Mouse (Mus musculus): ENCODE data around the gene Trank1.

The Trank1 gene

DNA sequence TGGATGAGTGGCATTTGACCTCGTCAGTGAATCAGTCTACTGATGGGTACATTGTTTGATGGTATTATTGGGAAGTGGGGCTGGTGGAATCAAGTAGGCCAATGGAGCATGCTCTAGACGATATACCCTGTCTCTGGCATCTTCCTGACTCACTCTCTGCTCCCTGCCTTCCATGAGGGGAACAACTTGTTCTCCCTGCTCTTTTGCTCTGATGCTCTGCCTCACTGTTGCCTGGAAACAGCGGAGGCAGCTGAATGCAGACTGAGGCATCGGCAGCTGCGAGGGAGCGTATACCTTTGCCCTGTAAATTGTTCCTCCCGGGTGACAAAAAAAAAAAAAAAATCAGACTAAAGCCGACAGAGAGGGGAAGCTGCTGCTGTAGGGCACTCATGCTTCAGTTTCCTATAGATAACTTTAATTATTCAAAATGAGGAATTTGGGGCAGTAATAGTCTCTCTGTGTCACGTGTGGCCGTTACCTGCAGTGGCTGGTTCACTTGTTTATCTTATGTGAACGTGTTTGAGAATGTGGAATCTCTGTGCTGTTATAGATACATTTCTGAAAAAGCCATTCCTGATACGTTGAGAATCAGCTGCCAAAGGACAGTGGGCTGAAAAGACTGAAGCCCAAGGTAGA is 9.2 kb upstream of the Trank1 start:
- no peak for DNase-seq (ENCODE audit: inconsistent ontology term)

DNA sequence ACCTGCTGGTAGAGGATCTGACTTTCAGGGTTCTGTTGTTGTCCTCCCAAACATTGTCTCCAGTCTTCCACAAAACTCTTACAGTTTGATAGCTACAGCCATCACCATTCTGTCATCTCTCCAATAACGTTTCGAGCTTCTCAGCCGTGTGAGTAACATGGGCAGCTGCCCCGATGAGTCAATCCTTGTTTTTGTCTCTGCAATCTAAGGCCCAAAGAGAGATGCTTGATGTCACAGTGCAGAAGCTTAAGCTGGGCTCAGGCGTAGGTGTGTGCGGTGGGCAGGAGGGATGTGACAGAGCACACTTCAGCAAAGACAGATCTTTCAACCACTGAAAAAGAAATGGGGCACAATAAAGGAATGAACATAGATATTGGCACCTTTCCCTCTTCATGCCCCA is 7.5 kb upstream of the Trank1 start:
- DNase-seq (ENCODE audit: inconsistent ontology term) = peak; percentile 52

DNA sequence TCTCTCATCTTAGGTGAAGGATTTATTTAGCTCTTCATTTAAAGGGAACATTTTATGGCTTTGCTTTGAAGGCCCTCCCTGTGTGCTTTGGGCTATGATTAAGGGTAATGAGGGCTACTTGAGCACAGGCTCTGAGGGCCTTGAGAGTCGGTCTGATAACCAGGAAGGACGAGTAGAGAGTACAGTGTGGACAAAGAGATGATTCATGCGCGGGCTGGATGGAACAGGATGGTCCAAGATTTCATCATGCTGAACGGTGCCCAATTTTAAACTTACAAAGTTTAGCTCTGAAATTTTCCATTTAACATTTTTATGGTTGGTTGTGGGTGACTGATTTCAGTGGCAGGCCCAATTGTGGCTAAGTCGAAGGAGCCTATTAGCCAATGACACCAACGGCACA is 5.4 kb upstream of the Trank1 start:
- no peak for DNase-seq (ENCODE audit: inconsistent ontology term)

DNA sequence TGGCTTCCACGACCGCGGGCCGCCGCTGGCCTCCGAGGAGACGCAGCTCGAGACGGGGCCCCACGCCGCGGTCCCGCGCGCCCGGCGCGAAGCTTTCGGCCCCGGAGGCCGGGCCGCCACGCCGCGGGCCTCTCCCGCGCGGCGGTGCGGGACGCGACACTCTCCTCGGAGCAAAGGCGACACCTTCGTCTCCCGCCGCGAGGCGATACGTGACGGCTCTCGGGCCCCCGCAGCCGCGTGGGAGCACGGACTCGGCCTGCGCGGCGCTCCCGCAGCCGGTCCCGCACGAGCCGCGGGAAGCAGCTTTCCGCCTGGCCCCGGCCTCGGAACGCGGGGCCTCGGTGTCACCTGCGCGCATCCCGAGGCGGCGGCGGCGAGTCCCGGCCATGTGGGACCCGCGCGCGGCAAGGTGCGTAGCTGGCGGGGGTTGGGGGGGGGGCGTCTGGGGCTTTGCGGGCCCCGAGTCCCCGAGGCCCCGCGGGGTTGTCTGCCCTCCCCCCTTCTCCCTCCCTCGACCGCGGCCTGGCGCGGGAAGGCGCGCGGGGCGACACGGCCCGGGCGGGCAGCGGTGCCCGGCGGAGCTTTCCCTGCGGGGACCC is 403 bp downstream of the Trank1 start:
- no peak for DNase-seq (ENCODE audit: inconsistent ontology term)

DNA sequence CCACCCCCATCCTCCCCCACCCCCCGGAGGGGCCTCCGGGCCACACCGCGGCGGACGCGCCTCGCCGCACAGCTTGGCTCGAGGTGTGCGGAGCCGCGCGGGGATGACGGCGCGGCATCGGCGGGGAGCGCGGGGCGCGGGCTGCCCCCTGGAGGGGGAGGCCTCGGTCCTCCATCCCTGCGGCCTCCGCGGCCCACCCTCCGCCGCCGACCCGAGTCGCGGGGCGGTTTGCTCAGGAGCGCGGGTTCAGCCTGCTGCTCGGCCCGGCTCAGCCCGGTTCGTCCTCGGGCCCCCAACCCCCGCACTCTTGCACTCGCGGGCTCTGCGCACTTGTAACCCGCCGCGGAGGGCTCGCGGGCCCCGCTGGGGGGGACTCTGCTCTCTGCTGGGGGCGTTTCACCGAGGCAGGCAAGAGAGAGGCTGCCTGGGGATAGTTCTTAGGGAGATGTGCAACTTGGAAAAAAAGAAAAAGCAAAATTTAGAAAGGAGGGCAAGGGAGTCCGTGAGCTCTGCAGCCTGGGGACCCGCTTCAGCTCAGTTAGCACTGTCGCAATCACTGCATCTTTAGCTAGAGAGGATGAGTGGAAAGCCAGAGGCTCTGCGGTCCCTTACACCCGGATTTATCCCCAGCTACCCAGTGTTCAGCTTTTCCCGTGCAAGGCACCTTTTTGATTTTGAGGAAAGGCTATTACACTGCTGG is 1.1 kb downstream of the Trank1 start:
- peak; percentile 47 for DNase-seq (ENCODE audit: inconsistent ontology term)

DNA sequence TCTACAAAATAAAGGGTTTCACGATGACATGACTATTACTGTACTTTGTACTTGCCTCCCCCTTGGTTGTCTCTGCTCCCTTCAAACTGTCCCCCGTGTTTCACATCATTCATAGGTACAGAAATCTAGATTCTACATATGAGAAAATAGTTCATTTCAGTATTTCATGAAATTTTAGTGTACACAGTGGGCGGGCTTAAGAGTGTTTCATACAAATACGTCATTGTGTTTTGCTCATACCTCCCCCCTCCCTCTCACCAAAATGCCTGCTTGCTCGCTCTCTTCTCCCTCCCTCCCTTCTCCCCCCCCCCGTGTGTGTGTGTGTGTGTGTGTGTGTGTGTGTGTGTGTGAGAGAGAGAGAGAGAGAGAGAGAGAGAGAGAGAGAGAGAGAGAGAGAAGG is 1.8 kb downstream of the Trank1 start:
- DNase-seq (ENCODE audit: inconsistent ontology term) = no peak

DNA sequence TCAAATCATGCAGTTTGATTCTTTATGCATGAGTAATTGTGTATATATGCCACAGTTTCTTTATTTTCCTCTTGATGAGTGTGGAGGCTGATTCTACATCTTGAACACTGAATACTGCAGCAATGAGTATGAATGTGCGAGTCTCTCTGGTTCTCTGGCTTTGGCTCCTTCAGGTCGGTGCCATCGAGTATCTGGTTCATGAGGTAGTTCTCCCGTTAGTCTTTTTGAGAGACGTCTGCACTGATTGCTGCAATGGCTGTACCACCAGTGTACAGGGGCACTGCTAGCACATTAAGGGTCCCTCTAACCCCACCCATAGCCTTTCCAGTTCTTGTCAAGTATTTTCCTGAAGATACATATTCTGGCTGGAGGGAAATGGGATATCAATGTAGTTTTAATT is 2.3 kb downstream of the Trank1 start:
- no peak for DNase-seq (ENCODE audit: inconsistent ontology term)

DNA sequence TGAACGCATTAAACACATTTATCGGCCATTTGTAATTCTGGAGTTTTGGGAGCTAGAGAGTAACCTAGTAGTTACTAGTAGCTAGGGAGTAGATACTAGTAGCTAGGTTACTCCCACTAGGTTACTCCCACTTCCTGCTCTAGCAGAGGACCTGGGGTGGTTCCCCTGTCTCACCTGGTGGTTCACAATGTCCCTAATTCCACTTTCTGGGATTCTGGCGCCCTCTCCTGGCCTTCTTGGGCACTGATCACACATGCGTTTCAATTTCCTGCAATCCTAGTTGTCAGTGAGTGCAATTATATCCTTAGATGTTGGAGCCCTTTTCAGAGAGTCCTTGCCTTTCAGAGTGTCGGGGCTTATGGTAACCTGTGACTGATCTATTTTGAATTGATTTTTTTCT is 2.7 kb downstream of the Trank1 start:
- no peak for DNase-seq (ENCODE audit: inconsistent ontology term)

DNA sequence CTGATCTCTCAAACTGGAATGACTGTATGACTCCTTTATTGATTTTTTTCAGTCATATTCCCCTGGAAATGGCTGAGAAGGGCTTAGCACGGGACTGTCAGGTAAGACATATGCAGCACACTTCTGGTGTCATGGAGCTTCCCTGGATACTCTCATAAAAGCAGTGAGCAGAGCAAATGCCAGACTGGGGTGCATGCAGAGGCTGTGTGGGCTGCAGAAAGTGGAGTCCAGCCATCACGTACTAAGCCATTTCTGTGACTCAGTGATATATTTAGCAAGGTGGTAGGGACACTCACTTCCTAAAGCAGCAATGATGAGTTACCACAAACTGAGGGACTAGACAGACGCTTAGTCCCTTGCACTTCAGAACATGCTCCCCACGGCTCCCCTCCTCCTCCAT is 9.4 kb downstream of the Trank1 start:
- DNase-seq (ENCODE audit: inconsistent ontology term) = no peak

DNA sequence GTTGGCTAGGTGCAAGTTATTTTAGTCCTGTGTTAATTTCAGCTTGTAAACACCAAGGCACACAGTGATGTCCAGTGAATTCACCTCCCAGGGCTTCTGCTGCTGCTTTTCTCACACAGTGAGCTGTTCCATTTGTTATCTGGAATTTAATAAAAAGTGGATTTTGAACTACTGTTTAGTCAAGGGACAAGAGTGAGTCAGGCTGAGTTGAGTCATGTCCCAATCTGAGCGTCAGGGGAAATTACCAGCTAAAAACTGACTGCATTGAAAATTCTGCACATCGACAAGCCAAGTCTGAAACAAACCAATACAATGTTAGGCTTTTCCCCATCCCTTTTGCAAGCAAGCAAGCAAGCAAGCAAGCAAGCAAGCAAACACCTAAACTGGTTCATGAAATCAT is 13.3 kb downstream of the Trank1 start:
- DNase-seq (ENCODE audit: inconsistent ontology term) = peak; percentile 66

DNA sequence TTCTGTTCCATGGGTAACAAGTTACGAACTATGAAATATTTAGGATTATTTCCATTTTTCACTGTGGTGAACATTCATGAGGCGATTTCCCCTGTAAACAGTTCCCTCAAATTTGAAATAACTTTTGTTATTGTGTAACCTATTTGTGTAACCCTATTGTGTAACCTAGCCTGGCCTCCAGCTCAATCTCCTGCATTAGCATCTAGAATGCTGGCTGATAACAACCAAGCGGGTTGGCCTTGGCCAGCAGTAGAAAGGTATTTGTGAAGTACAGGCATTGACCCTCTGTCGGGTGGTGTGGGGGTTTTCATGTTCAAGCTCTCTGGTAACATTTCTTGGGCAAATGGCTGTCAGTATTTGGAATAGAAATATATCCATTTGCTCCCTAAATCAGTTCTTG is 18.3 kb downstream of the Trank1 start:
- no peak for DNase-seq (ENCODE audit: inconsistent ontology term)

DNA sequence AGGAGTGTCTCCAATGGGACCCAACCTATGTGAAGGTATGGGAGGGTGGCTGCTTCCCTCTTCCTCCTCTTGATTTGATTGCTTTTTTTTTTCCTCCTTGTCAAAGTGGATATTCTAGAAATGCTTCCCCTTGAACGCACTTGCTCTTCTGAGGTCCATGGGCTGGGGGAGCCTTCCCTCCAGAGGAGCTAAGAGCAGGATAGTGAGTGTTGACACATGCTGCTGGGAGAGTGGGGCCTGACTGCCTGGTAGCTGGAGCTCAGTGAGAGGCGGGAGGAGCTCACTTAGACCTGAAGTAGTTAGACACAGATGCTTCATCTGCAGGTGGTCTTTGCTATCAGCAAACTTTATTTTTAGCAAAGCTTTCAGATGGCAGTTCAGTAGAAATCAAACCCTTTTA is 22.3 kb downstream of the Trank1 start:
- DNase-seq (ENCODE audit: inconsistent ontology term) = no peak

DNA sequence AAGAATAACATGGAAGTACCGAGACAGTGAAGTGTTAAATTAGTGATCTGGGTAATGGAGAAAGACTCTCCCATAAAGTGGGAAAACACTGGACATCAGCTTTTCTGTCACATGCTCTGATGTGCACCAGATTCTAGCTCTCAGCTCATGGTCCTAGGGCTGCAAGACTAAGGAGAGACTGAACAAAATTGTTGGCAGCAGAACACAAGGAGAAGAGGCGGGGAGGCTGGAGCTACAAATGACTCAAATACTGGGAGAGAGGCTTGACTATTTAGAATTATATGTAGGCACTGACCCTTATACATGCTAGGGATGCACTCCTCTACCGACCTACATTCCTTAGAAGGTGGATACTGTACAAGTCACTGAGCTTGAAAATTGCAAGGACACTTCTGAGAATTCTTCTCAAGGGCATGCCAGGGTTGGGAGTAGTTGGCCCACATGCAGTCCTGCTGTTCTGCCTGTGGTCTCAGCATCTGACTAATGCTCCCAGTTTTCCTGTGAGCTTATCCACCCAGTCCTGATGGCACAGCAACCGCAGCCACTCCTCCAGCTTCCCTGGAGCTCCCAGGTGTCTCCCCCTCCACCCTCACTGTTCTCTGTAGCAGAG is 23.1 kb downstream of the Trank1 start:
- peak; percentile 77 for DNase-seq (ENCODE audit: inconsistent ontology term)

DNA sequence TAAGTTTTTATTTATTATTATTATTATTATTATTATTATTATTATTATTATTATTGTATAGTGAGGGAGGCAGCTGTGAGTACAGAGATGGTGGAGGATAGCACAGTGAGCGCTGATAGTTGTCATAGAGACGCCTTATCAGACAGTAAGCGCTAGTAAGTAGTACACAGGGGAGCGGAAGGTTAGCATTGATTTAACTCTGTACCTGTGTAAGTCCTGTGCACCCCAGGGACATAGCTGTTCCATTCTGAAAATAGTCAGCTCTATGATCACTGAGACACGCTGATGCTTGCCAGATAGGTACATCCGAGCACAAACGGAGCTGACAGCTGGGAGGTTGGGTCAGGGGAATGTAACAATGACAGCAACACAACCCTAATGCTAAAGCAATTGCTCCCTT is 39.7 kb downstream of the Trank1 start:
- DNase-seq (ENCODE audit: inconsistent ontology term) = no peak

DNA sequence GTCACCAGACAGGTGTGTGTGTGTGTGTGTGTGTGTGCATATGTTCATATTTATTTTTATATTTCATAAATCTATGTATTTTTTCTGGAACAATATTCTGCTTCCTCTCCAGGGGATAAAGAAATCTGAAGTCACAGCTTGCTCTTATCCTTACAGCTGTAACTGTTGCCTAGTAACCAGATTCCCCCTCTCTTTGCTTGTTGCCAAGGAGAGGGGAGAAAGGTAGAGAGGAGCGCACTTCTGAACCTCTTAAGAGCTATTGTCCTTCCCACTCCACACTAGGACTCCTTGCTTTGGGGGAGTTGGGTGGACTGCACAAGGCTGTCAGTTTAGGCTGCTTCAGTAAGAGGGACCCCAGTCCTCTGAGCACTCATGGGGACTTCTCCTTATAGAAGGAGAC is 40.1 kb downstream of the Trank1 start:
- DNase-seq (ENCODE audit: inconsistent ontology term) = no peak

DNA sequence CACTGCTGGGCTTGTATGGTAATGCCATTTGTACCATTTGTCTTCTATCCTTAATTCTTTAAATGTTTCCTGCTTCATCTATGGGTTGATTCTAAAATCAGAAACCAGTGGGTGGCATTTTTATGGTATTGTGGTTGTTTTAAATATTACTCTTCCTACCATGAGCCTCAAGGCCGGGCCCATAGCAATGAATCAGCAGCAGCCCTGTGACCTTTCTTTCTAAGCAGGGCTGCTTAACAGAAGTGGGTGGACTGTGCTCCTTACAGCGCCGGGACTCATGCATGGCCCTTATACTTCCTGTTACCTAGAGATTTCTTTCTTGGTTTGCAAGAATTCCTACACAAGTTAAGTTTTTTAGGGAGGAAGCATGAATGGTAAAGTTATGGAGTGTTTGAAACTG is 41.1 kb downstream of the Trank1 start:
- no peak for DNase-seq (ENCODE audit: inconsistent ontology term)

DNA sequence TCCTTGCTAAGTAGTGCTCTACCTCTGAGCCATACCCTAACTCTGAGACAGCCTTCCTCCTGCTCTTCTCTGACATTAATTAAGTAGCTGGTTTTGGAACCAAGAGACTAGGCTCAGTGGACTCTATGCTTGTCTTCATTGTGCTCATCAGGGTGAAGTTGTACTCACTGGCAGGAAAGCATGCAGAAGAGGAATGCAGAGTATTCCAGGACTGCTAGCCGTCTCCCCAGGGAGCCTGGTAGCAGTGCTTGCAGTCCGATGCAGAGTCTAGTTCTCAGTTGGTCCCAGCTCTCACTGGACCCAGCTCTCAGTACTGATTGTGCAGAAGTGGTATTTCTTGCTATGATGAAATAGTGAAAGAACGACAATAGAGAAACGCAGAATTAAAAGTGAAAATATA is 43.5 kb downstream of the Trank1 start:
- peak; percentile 93 for DNase-seq (ENCODE audit: inconsistent ontology term)

DNA sequence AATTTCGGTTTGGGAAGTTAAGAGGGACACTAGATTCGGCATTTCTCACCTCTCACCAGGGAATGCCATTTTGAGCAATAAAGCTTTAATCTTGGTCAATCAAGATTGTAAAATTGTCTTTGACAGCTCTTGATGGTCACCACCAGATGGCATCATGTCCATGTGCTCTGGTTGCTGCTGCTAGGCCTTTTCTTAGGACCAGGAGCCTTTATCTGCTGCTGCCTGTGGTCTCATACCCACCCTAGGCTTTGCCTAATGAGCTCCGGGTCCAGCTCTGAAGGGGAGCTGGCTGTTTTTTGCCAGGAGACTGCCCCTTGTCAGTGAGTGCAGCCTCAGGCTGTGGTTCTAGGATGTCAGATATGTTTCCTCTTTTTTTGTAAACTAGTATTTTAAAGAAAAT is 44.8 kb downstream of the Trank1 start:
- peak; percentile 44 for DNase-seq (ENCODE audit: inconsistent ontology term)

DNA sequence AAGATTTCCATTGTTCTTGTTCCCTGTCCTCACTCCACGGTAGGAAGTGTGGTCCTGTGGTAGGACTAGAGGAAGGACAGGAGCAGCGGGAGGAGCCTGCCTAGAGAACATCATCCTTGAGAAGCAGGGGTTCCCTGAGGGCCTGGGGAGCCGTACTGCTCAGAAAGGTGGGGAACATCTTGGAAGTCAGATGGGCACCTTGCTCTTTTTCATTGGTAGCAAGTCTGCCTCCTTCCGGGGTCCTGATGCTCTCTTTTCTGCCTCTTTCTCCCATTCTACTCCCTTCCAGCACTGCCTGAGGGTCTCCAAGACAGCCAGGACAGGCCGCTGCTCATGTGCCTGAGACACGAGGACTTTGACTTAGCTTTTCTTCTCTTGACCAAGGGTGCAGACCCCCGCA is 52.1 kb downstream of the Trank1 start:
- no peak for DNase-seq (ENCODE audit: inconsistent ontology term)

DNA sequence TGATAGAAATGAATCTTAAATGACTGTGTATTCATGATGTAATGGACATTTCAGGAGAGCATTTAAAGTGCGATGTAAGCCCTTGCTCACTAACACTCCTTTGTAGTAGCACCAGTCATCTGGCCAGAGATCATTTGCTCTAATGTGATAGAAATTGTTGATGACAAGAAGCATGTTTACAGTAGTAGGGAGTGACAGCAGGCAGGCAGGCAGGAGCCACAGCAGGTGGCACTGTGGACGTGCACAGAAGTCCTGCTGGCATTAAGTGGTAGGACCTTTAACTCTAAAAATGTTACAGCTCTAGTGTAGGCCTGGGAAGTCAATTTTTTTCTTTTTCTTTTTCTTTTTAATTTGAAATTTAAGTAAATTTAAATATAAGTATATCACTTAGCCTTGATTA is 56.2 kb downstream of the Trank1 start:
- DNase-seq (ENCODE audit: inconsistent ontology term) = peak; percentile 27

DNA sequence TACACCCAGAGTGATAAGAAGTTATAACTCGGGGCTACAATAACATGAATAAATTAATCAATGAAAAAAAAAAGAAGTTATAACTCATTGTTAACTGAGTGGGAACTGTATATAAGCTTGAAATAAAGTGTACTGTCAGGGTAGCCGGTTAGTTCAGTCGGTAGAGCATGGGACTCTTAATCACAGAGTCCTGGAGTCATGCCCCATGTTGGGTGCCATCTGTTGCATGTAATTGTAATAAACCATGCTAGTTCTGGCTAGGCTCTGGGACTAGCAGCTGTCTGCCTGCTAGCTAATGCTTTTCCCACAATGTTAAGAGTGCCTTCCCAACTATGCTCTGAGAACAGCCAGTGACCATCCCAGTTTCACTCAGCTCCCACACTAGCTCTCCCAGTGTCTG is 60.5 kb downstream of the Trank1 start:
- no peak for DNase-seq (ENCODE audit: inconsistent ontology term)

DNA sequence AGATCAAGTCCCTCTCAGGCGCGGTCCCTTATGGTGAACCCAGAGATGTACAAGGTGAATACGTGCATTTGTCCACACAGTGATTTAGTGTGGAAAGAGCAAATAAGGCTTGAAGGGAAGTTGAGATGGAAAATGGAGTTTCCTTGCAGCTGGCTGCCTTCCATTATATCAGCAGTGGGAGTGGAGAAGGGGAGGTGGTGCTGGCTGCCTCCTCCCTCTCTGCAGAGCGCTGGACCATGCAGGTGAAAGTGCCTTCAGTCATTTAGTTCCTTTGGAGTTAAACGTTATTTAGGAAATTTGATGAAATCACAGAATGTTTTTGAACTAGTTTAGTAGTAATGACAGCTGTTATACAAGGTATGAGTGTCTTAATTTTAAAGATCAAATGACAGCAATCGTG is 66.3 kb downstream of the Trank1 start:
- no peak for DNase-seq (ENCODE audit: inconsistent ontology term)
